Mouse (Mus musculus) bone marrow macrophage, adult 2 months (primary cell): ENCODE measurements around the gene Xk.
"Not testable (repeated sequence)": the region's sequence is repeated elsewhere in the genome, so short reads cannot be mapped to it uniquely, and the experiment has no call there.

Experiments used
- CTCF ChIP-seq: IDR thresholded peaks from 2 replicates; pipeline ENCODE4 v1.5.1; 2012; ENCODE audit warnings: low read depth, mild to moderate bottlenecking, low read length, moderate library complexity
- POLR2A ChIP-seq: IDR thresholded peaks from 2 replicates; pipeline ENCODE4 v1.6.1; 2012; ENCODE audit warnings: mild to moderate bottlenecking, low read depth, low read length, borderline replicate concordance

DNA sequence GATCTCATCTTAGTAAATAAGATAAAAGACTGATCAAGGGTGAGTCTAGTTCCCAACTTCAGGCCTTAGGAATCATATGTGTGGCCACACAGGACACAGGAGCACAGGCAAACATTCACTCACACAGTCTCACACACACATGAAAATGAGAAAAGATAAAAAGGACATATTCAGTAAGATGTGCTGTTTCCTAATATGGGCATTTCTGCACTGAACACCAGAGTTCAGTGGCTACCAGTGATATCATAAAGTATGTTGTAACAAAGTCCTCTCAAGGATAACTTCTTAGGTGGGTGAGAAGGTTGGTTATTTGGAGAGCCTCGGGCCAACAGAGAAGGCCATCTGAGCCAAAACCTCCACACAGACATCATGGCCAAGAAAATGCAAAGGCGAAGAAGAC, 77.8 kb downstream of the Xk start, which contains the start of gene H2al1k:
- not testable (repeated sequence) for TF ChIP-seq POLR2A, CTCF
